Mouse (Mus musculus) lung, postnatal 0 days (tissue): Measurements from ENCODE around the gene Farp1. TPM values are rescaled to one million over a fixed set of nuclear protein-coding genes. Genes with fewer than 3 reads are reported as not detected.

Experiments used
- ATAC-seq: fragments of 200-750 bp; cut with Nextera tagmentation; 2 replicates; pipeline ENCODE4 v1.8.0; 2017; ENCODE audit warnings: moderate library complexity
- DNase-seq: peaks from one replicate; pipeline ENCODE4 v3.0.0-alpha.2; 2016; ENCODE audit warnings: low spot score
- H3K27ac ChIP-seq: fragments of 300-500 bp; sonication (generic); 2 replicates; pipeline ENCODE4 v1.5.1; 2014; ENCODE audit warnings: antibody characterized with exemption, mild to moderate bottlenecking, low read length, mixed read lengths
- H3K27me3 ChIP-seq: fragments of 300-500 bp; sonication (generic); replicated peaks from 2 replicates; pipeline ENCODE4 v1.6.1; 2014; ENCODE audit warnings: low read length, mixed read lengths; ENCODE audit not compliant: insufficient read depth
- H3K36me3 ChIP-seq: fragments of 300-500 bp; sonication (generic); 2 replicates; pipeline ENCODE4 v1.6.1; 2014; ENCODE audit warnings: low read length, mixed read lengths; ENCODE audit not compliant: insufficient read depth
- H3K4me1 ChIP-seq: fragments of 300-500 bp; sonication (generic); 2 replicates; pipeline ENCODE4 v1.6.1; 2014; ENCODE audit warnings: antibody characterized with exemption, low read depth, low read length, mixed read lengths; ENCODE audit not compliant: insufficient read depth
- H3K4me2 ChIP-seq: fragments of 300-500 bp; sonication (generic); replicated peaks from 2 replicates; pipeline ENCODE4 v1.6.1; 2014; ENCODE audit warnings: low read depth, mild to moderate bottlenecking, low read length, moderate library complexity, mixed read lengths
- H3K4me3 ChIP-seq: fragments of 300-500 bp; sonication (generic); 2 replicates; pipeline ENCODE4 v1.5.1; 2014; ENCODE audit warnings: low read depth, low read length
- H3K9ac ChIP-seq: fragments of 300-500 bp; sonication (generic); replicated peaks from 2 replicates; pipeline ENCODE4 v1.6.1; 2014; ENCODE audit warnings: low read depth, mild to moderate bottlenecking
- H3K9me3 ChIP-seq: fragments of 300-500 bp; sonication (generic); 2 replicates; pipeline ENCODE4 v1.6.1; 2016; ENCODE audit warnings: low read length, mixed read lengths
- CTCF ChIP-seq: IDR thresholded peaks from 2 replicates; pipeline ENCODE4 v1.5.1; 2016; ENCODE audit warnings: antibody characterized with exemption, mild to moderate bottlenecking
- EP300 ChIP-seq: IDR thresholded peaks from 2 replicates; pipeline ENCODE4 v1.6.1; 2016; ENCODE audit warnings: antibody characterized with exemption, mild to moderate bottlenecking, control low read depth
- WGBS: fragments of 180-500 bp; shearing (Covaris S2); extraction: QIAGEN DNeasy Blood & Tissue Kit; methylation state at CpG from one replicate; pipeline ENCODE4 v1.1.7; 2014; 5-methylcytosine and 5-hydroxymethylcytosine counted together
- polyA plus RNA-seq: library from polyadenylated mRNA; unstranded; fragments of >200 nt; fragmentation: Nextera tagmentation; extraction: Ambion mirVana; gene quantifications from 2 replicates; pipeline ENCODE4 v1.2.1, GENCODE M21; 2015

The Farp1 gene
- polyA plus RNA-seq, 1 experiment from 2014 or later: 17.9 TPM

- no peak for TF ChIP-seq EP300
- TF ChIP-seq CTCF: no peak
- H3K9ac ChIP-seq: no peak overlapping the region
- DNase-seq (no peak), ATAC-seq (peak; percentile 31)
- no peaks in the 10 kb centered on the region for H3K36me3 ChIP-seq
- no peak overlapping the region for H3K27ac ChIP-seq
- H3K27me3 ChIP-seq: no peaks in the 10 kb centered on the region
- no peak overlapping the region for H3K4me3 ChIP-seq
- no peaks in the 10 kb centered on the region for H3K9me3 ChIP-seq
- H3K4me2 ChIP-seq: no peak overlapping the region
- H3K4me1 ChIP-seq: peaks cover 8% of the 10 kb centered on the region; the same call in 1 of the 2 replicates
- WGBS: 37% methylated on average over 14 of the region's 14 CpGs
Observed at GRCm38 (mm10) chr14:121198915-121199572, 164.0 kb downstream of the Farp1 start.

DNA sequence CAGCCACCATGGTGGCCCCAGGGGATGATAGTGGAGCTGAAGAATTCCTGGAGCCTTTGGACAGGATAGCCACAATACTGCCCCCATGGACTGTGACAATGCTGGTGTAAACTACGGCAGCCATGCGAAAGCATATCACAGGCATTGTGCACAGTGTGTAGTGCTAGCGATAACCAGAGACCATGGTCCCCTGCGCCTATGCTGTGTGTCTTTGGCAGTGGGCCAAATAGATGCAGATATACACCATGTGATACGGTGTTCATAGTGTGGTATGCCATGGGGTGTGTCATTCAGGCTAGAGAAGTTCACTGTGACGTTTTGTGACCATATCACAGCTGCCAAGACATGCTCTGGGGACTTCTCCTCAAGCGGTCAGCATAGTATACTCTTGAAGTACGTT is 164.8 kb downstream of the Farp1 start:
- Histone ChIP-seq H3K4me3 (no peak overlapping the region), H3K36me3 (no peaks in the 10 kb centered on the region), H3K9ac (no peak overlapping the region), H3K27ac (no peak overlapping the region), H3K4me1 (peaks cover 8% of the 10 kb centered on the region; the same call in 1 of the 2 replicates), H3K9me3 (no peaks in the 10 kb centered on the region), H3K27me3 (no peaks in the 10 kb centered on the region), H3K4me2 (no peak overlapping the region)
- peak; percentile 67 for ATAC-seq
- 0 out of 2 replicates have a peak, but pooled peaks have one; percentile 7 for TF ChIP-seq CTCF
- TF ChIP-seq EP300: no peak
- WGBS: 49% methylated on average over 8 of the region's 8 CpGs
- no peak for DNase-seq

GRCm38 (mm10) chr14:121200353-121200752 is 165.4 kb downstream of the Farp1 start:
- Histone ChIP-seq H3K36me3 (no peaks in the 10 kb centered on the region), H3K27me3 (no peaks in the 10 kb centered on the region), H3K4me2 (no peak overlapping the region), H3K4me3 (no peak overlapping the region), H3K9me3 (no peaks in the 10 kb centered on the region), H3K27ac (no peak overlapping the region), H3K9ac (no peak overlapping the region), H3K4me1 (peaks cover 12% of the 10 kb centered on the region; the same call in 1 of the 2 replicates)
- no peak for ATAC-seq
- no peak for DNase-seq
- TF ChIP-seq EP300 (no peak), CTCF (no peak)
- WGBS: 82% methylated on average over 8 of the region's 8 CpGs

- TF ChIP-seq EP300 (no peak), CTCF (no peak)
- Histone ChIP-seq H3K36me3 (no peaks in the 10 kb centered on the region), H3K4me1 (peaks cover 12% of the 10 kb centered on the region; the same call in 1 of the 2 replicates), H3K27me3 (no peaks in the 10 kb centered on the region), H3K9me3 (no peaks in the 10 kb centered on the region), H3K4me2 (no peak overlapping the region), H3K9ac (no peak overlapping the region), H3K27ac (no peak overlapping the region), H3K4me3 (no peak overlapping the region)
- DNase-seq: no peak
- 82% methylated on average over 6 of the region's 6 CpGs for WGBS
- no peak for ATAC-seq
Observed at GRCm38 (mm10) chr14:121201178-121201577, 166.2 kb downstream of the Farp1 start.

GRCm38 (mm10) chr14:121205459-121205858 is 170.5 kb downstream of the Farp1 start:
- ATAC-seq (peak; percentile 73), DNase-seq (peak; percentile 78)
- Histone ChIP-seq H3K4me2 (no peak overlapping the region), H3K27me3 (no peaks in the 10 kb centered on the region), H3K4me1 (peaks cover 5% of the 10 kb centered on the region; the same call in 1 of the 2 replicates), H3K27ac (0 out of 2 replicates have a peak overlapping the region, but pooled peaks have one; percentile 43), H3K4me3 (no peak overlapping the region), H3K9ac (no peak overlapping the region), H3K9me3 (no peaks in the 10 kb centered on the region), H3K36me3 (no peaks in the 10 kb centered on the region; the same call in 1 of the 2 replicates)
- WGBS: 27% methylated on average over 3 of the region's 3 CpGs
- TF ChIP-seq CTCF: no peak
- no peak for TF ChIP-seq EP300

- peaks cover 5% of the 10 kb centered on the region; the same call in 1 of the 2 replicates for H3K4me1 ChIP-seq
- H3K9me3 ChIP-seq: no peaks in the 10 kb centered on the region
- H3K4me3 ChIP-seq: no peak overlapping the region
- DNase-seq (no peak), ATAC-seq (no peak)
- H3K4me2 ChIP-seq: no peak overlapping the region
- no peak for TF ChIP-seq EP300
- no peak for TF ChIP-seq CTCF
- 60% methylated on average over 15 of the region's 15 CpGs for WGBS
- H3K36me3 ChIP-seq: no peaks in the 10 kb centered on the region; the same call in 1 of the 2 replicates
- H3K27ac ChIP-seq: no peak overlapping the region
- H3K27me3 ChIP-seq: no peaks in the 10 kb centered on the region
- no peak overlapping the region for H3K9ac ChIP-seq
Observed at GRCm38 (mm10) chr14:121207441-121208158, 172.6 kb downstream of the Farp1 start.
